Mouse (Mus musculus) embryonic fibroblast, embryonic 13.5 days (primary cell): ENCODE measurements at regions not wholly inside any gene's neighbourhood (a gene's known extent, or its start where the extent isn't known, plus 50 kb on each side); places are given as distances from the start of the nearest gene placed in this dataset.

Experiments used
- H3K27ac ChIP-seq: 2 replicates; pipeline ENCODE4 v1.5.1; 2012; ENCODE audit warnings: low read length, control low read depth, inconsistent platforms; ENCODE audit not compliant: insufficient read depth
- H3K4me1 ChIP-seq: 2 replicates; pipeline ENCODE4 v1.6.1; 2011; ENCODE audit warnings: low read length; ENCODE audit not compliant: control insufficient read depth, insufficient read depth
- H3K4me3 ChIP-seq: 2 replicates; pipeline ENCODE4 v1.5.1; 2011; ENCODE audit warnings: mild to moderate bottlenecking, control low read depth, low read length; ENCODE audit not compliant: insufficient read depth
- CTCF ChIP-seq: IDR thresholded peaks from 2 replicates; pipeline ENCODE4 v1.5.1; 2011; ENCODE audit warnings: mild to moderate bottlenecking, control low read depth, low read length, moderate library complexity, borderline replicate concordance; ENCODE audit not compliant: insufficient read depth
- POLR2A ChIP-seq: IDR thresholded peaks from 2 replicates; pipeline ENCODE4 v1.6.1; 2011; ENCODE audit warnings: low read depth, mild to moderate bottlenecking, control low read depth, low read length, moderate library complexity

DNA sequence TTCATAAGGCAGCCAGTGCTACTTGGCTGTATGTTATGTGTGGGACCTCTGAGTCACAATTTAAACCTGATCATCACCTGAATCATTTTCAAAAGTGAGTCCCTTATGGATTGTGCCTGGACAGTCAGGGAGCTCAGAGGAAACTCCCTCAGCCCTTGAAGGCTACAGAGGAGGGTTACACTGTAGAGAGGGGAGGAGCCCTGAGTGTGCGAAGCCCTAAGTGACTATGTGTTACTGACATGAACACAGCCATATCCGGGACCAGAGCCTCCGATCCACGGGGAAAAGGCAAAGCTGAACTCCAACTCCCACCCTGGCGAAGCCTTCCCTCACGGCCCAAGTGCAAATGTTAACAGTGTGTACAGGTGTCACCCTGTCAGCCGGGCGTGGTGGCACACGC lies 53.7 kb upstream of the Cd180 start:
- Histone ChIP-seq H3K27ac (no peak overlapping the region), H3K4me1 (no peaks in the 10 kb centered on the region), H3K4me3 (no peak overlapping the region)
- TF ChIP-seq CTCF = no peak
- TF ChIP-seq POLR2A = no peak

DNA sequence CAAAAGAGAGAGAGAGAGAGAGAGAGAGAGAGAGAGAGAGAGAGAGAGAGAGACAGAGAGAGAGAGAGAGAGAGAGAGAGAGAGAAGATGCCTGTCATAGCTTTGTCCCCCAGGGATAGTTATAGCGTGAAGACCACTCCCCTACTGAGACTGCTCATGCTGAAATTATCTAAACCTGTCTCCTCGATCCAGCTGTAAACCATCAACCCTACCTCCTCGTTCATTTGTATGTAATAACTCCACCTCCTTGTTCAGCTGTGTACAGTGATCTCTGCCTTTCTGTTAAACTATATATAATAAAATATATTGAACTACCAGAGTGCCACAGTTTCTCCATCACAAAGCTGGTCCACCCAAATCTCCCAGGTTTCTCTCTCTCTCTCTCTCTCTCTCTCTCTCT lies 53.2 kb upstream of the Cd180 start:
- TF ChIP-seq POLR2A (no peak), CTCF (no peak)
- H3K27ac ChIP-seq = no peak overlapping the region
- H3K4me1 ChIP-seq = no peaks in the 10 kb centered on the region
- no peak overlapping the region for H3K4me3 ChIP-seq
